Mouse (Mus musculus) C2C12 (cell line): ENCODE data around the gene Ncmap. TPM values are rescaled to one million over a fixed set of nuclear protein-coding genes. Genes with fewer than 3 reads are reported as not detected.

Experiments used
- H3K27me3 ChIP-seq: one replicate; pipeline ENCODE4 v1.6.1; 2011; ENCODE audit not compliant: control insufficient read depth, insufficient read depth, insufficient read length
- H3K36me3 ChIP-seq: one replicate; pipeline ENCODE4 v1.6.1; 2011; ENCODE audit not compliant: control insufficient read depth, insufficient read depth
- H3K4me3 ChIP-seq: one replicate; pipeline ENCODE4 v1.5.1; 2011; ENCODE audit warnings: mild to moderate bottlenecking, control low read depth; ENCODE audit not compliant: poor library complexity, insufficient read depth, severe bottlenecking
- H3K79me2 ChIP-seq: one replicate; pipeline ENCODE4 v1.6.1; 2011; ENCODE audit not compliant: control insufficient read depth, insufficient read depth
- H3K79me3 ChIP-seq: one replicate; pipeline ENCODE4 v1.6.1; 2011; ENCODE audit warnings: low read depth, control low read depth
- H3ac ChIP-seq: one replicate; pipeline ENCODE3; 2011; ENCODE audit warnings: low read depth; ENCODE audit not compliant: control insufficient read depth, insufficient read length
- CEBPB ChIP-seq: IDR thresholded peaks from one replicate; pipeline ENCODE4 v1.6.1; 2011; ENCODE audit warnings: low read depth, mild to moderate bottlenecking, control low read depth, moderate library complexity
- CTCF ChIP-seq: IDR thresholded peaks from one replicate; pipeline ENCODE4 v1.5.1; 2011; ENCODE audit not compliant: control insufficient read depth, insufficient read depth, insufficient read length
- FOSL1 ChIP-seq: IDR thresholded peaks from one replicate; pipeline ENCODE4 v1.8.0; 2011; ENCODE audit warnings: mild to moderate bottlenecking, low read length; ENCODE audit not compliant: poor library complexity, insufficient read depth, severe bottlenecking
- MAX ChIP-seq: IDR thresholded peaks from one replicate; pipeline ENCODE4 v1.6.1; 2011; ENCODE audit warnings: mild to moderate bottlenecking, control low read depth
- MYOD1 ChIP-seq: IDR thresholded peaks from one replicate; pipeline ENCODE4 v1.6.1; 2011; ENCODE audit warnings: low read depth; ENCODE audit not compliant: control insufficient read depth, insufficient read length
- MYOG ChIP-seq: IDR thresholded peaks from one replicate; pipeline ENCODE4 v1.6.1; 2011; ENCODE audit not compliant: control insufficient read depth, insufficient read length; ENCODE audit errors: extremely low read depth
- USF1 ChIP-seq: IDR thresholded peaks from one replicate; pipeline ENCODE4 v1.6.1; 2011; ENCODE audit warnings: low read depth, mild to moderate bottlenecking, control low read depth, moderate library complexity
- polyA plus RNA-seq: library from polyadenylated mRNA; unstranded; fragments of >200 nt; fragmentation: generic; extraction: Trizol; gene quantifications from one replicate; pipeline ENCODE4 v1.2.1, GENCODE M21; 2012; ENCODE audit warnings: missing spikeins

The Ncmap gene
- polyA plus RNA-seq, 1 experiment: 0.02 TPM

GRCm38 (mm10) chr4:135434395-135434789 is 36.4 kb upstream of the Ncmap start:
- H3K79me3 ChIP-seq: no peaks in the 10 kb centered on the region
- H3K4me3 ChIP-seq: no peak overlapping the region
- H3ac ChIP-seq: peak overlapping the region; percentile 37
- TF ChIP-seq CTCF: no peak
- TF ChIP-seq MYOD1: no peak
- TF ChIP-seq USF1: no peak
- no peak for TF ChIP-seq MYOG
- no peak for TF ChIP-seq FOSL1
- no peak for TF ChIP-seq CEBPB
- TF ChIP-seq MAX: no peak
- H3K79me2 ChIP-seq: no peaks in the 10 kb centered on the region
- no peaks in the 10 kb centered on the region for H3K27me3 ChIP-seq
- no peaks in the 10 kb centered on the region for H3K36me3 ChIP-seq

- no peaks in the 10 kb centered on the region for H3K79me2 ChIP-seq
- peak within 1 kb of the TSS; percentile 36 for H3K4me3 ChIP-seq
- no peaks in the 10 kb centered on the region for H3K36me3 ChIP-seq
- H3K79me3 ChIP-seq: no peaks in the 10 kb centered on the region
- H3ac ChIP-seq: peak within 1 kb of the TSS; percentile 96
- TF ChIP-seq FOSL1: no peak
- peak; percentile 39 for TF ChIP-seq MAX
- H3K27me3 ChIP-seq: no peaks in the 10 kb centered on the region
Observed at GRCm38 (mm10) chr4:135433443-135434394, 35.7 kb upstream of the Ncmap start, which contains the start of gene Rcan3. Gene Rcan3, minus strand, starts transcription at chr4:135433853.

- TF ChIP-seq MYOD1 (no peak), CTCF (no peak), CEBPB (no peak), USF1 (no peak), MYOG (no peak), FOSL1 (no peak)
- Histone ChIP-seq H3K4me3 (peak overlapping the region; percentile 36), H3K36me3 (no peaks in the 10 kb centered on the region), H3ac (peak overlapping the region; percentile 96), H3K79me3 (no peaks in the 10 kb centered on the region), H3K79me2 (no peaks in the 10 kb centered on the region), H3K27me3 (no peaks in the 10 kb centered on the region)
Observed at GRCm38 (mm10) chr4:135433086-135433442, 35.0 kb upstream of the Ncmap start.

GRCm38 (mm10) chr4:135429990-135430760 is 32.1 kb upstream of the Ncmap start:
- no peaks in the 10 kb centered on the region for H3K79me2 ChIP-seq
- H3ac ChIP-seq: no peak overlapping the region
- no peaks in the 10 kb centered on the region for H3K79me3 ChIP-seq
- no peaks in the 10 kb centered on the region for H3K27me3 ChIP-seq
- TF ChIP-seq FOSL1 (no peak), CTCF (no peak), USF1 (no peak), MYOG (no peak), CEBPB (no peak), MYOD1 (no peak), MAX (no peak)
- H3K4me3 ChIP-seq: no peak overlapping the region
- no peaks in the 10 kb centered on the region for H3K36me3 ChIP-seq

- H3K79me2 ChIP-seq: no peaks in the 10 kb centered on the region
- TF ChIP-seq CTCF (no peak), FOSL1 (no peak), MYOG (no peak), USF1 (no peak), CEBPB (no peak), MAX (no peak), MYOD1 (no peak)
- no peaks in the 10 kb centered on the region for H3K27me3 ChIP-seq
- H3K79me3 ChIP-seq: no peaks in the 10 kb centered on the region
- no peak overlapping the region for H3ac ChIP-seq
- no peaks in the 10 kb centered on the region for H3K36me3 ChIP-seq
- H3K4me3 ChIP-seq: no peak overlapping the region
Observed at GRCm38 (mm10) chr4:135429383-135429782, 31.4 kb upstream of the Ncmap start.

- Histone ChIP-seq H3K79me2 (no peaks in the 10 kb centered on the region), H3K36me3 (no peaks in the 10 kb centered on the region), H3K27me3 (no peaks in the 10 kb centered on the region), H3ac (no peak overlapping the region), H3K4me3 (no peak overlapping the region), H3K79me3 (no peaks in the 10 kb centered on the region)
- TF ChIP-seq MYOG (no peak), FOSL1 (no peak), MAX (no peak), CEBPB (no peak), USF1 (no peak), CTCF (no peak), MYOD1 (no peak)
Observed at GRCm38 (mm10) chr4:135426587-135426986, 28.6 kb upstream of the Ncmap start.
